Mouse (Mus musculus): ENCODE data around the gene Tex29. TPM values are rescaled to one million over a fixed set of nuclear protein-coding genes. Genes with fewer than 3 reads are reported as not detected.

Tex29 gene
- 0.27 and 0.38 TPM in 2 replicates for polyA plus RNA-seq (2015; fragmentation: Nextera tagmentation; extraction: Ambion mirVana)

- Histone ChIP-seq H3K9ac (ENCODE audit: low read depth, low read length) (no peak within 1 kb of the TSS), H3K4me3 (ENCODE audit: low read depth, low read length) (no peak within 1 kb of the TSS), H3K4me1 (replicated peaks; ENCODE audit: control insufficient read depth, insufficient read depth, low read length) (no peaks in the 10 kb centered on the region), H3K27me3 (replicated peaks; ENCODE audit: control insufficient read depth, insufficient read depth, low read length) (no peaks in the 10 kb centered on the region), H3K9me3 (ENCODE audit: control insufficient read depth) (no peaks in the 10 kb centered on the region), H3K36me3 (ENCODE audit: control insufficient read depth, insufficient read depth) (peaks cover under 1% of the 10 kb centered on the region), H3K27ac (ENCODE audit: low read depth, low read length) (no peak within 1 kb of the TSS), H3K4me2 (replicated peaks; ENCODE audit: low read depth) (no peak within 1 kb of the TSS)
- no peak for TF ChIP-seq CTCF (IDR thresholded peaks at IDR 0.05; ENCODE audit: low read depth)
- 84% methylated on average over 5 of the region's 5 CpGs for WGBS
- no peak for ATAC-seq
Observed at GRCm38 (mm10) chr8:11840174-11840573, at the start of gene Tex29. Tex29 (plus strand) TSS chr8:11840474.

- no peak overlapping the region for H3K4me3 ChIP-seq (ENCODE audit: low read depth, low read length)
- no peak overlapping the region for H3K9ac ChIP-seq (ENCODE audit: low read depth, low read length)
- no peak for TF ChIP-seq CTCF (IDR thresholded peaks at IDR 0.05; ENCODE audit: low read depth)
- H3K9me3 ChIP-seq (ENCODE audit: control insufficient read depth), result no peaks in the 10 kb centered on the region
- no peaks in the 10 kb centered on the region for H3K4me1 ChIP-seq (replicated peaks; ENCODE audit: control insufficient read depth, insufficient read depth, low read length)
- H3K36me3 ChIP-seq (ENCODE audit: control insufficient read depth, insufficient read depth), result peaks cover 48% of the 10 kb centered on the region
- no peak overlapping the region for H3K4me2 ChIP-seq (replicated peaks; ENCODE audit: low read depth)
- no peak for ATAC-seq
- no peak overlapping the region for H3K27ac ChIP-seq (ENCODE audit: low read depth, low read length)
- no peaks in the 10 kb centered on the region for H3K27me3 ChIP-seq (replicated peaks; ENCODE audit: control insufficient read depth, insufficient read depth, low read length)
Observed at GRCm38 (mm10) chr8:11794956-11795355, 45.3 kb upstream of the Tex29 start.

DNA sequence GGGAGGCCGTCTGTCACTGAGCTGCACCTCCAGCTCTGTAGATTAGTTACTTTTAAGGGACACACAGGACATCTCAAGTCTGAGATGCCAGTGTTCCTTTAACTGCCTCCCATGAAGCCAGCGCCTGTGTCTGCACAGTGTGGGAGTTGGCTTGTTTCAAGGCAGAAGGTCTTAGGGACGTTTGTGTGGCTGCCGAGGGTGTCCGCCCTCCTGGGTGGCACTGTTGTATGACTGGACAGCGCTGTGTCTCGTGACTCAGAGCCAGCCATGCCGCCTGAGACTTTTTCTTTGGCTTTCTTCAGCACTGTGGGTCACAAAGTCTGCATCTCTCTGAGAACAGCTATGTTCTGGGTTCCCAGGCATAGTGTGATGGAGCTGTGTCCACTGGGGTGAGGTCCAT, 43.1 kb upstream of the Tex29 start:
- 84% methylated on average over 8 of the region's 8 CpGs for WGBS
- ATAC-seq, result no peak

DNA sequence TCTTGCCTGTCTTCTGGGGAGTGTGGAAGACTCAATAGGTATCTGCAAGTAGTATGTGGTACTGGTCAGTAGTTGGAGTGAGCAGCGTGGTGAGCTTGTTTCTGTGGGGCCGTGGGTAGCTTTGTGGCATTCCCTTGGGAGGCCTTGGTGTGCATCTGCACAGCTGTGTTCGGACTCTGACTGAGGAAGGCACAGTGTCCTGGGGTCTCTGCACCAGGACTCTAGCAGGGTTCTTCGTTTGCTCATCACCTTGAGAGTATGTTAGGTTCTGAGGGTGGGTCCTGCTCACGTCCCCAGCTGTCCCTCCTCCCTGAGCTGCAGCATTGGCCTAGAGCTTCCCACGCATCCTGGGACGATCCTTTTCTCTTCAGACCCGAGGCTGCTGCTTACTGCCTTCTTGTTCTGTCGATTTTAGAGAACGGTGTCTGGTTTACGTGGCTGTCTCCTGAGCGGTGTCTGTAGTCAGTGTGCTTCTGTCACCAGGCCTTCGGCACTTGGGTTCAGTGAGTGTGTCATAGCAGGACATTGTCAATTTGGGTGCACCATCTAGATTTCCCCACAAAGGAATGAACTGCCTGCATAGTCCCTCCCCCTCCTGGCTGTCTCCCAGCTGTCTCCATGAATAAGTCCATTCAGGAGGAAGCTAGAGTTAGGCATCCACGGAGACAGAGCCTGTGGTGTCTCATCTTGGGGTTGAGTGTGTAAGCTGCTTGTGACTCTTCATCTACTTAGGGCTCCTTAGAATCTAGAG, 42.4 kb upstream of the Tex29 start:
- H3K4me1 ChIP-seq (replicated peaks; ENCODE audit: control insufficient read depth, insufficient read depth, low read length), result no peaks in the 10 kb centered on the region; the same call in 1 of the 2 replicates
- peaks cover 38% of the 10 kb centered on the region for H3K36me3 ChIP-seq (ENCODE audit: control insufficient read depth, insufficient read depth)
- H3K4me2 ChIP-seq (replicated peaks; ENCODE audit: low read depth), result no peak overlapping the region
- TF ChIP-seq CTCF (IDR thresholded peaks at IDR 0.05; ENCODE audit: low read depth), result no peak
- no peak overlapping the region for H3K4me3 ChIP-seq (ENCODE audit: low read depth, low read length)
- ATAC-seq, result no peak
- H3K9ac ChIP-seq (ENCODE audit: low read depth, low read length), result no peak overlapping the region
- WGBS, result 84% methylated on average over 14 of the region's 14 CpGs
- H3K27me3 ChIP-seq (replicated peaks; ENCODE audit: control insufficient read depth, insufficient read depth, low read length), result no peaks in the 10 kb centered on the region
- H3K9me3 ChIP-seq (ENCODE audit: control insufficient read depth), result no peaks in the 10 kb centered on the region
- H3K27ac ChIP-seq (ENCODE audit: low read depth, low read length), result no peak overlapping the region

More for the DNA sequence above, 43.1 kb upstream of the Tex29 start:
- Histone ChIP-seq H3K27me3 (replicated peaks; ENCODE audit: control insufficient read depth, insufficient read depth, low read length) (no peaks in the 10 kb centered on the region), H3K4me2 (replicated peaks; ENCODE audit: low read depth) (no peak overlapping the region), H3K36me3 (ENCODE audit: control insufficient read depth, insufficient read depth) (peaks cover 46% of the 10 kb centered on the region), H3K9ac (ENCODE audit: low read depth, low read length) (no peak overlapping the region), H3K4me3 (ENCODE audit: low read depth, low read length) (no peak overlapping the region), H3K4me1 (replicated peaks; ENCODE audit: control insufficient read depth, insufficient read depth, low read length) (no peaks in the 10 kb centered on the region; the same call in 1 of the 2 replicates), H3K9me3 (ENCODE audit: control insufficient read depth) (no peaks in the 10 kb centered on the region), H3K27ac (ENCODE audit: low read depth, low read length) (no peak overlapping the region)
- no peak for TF ChIP-seq CTCF (IDR thresholded peaks at IDR 0.05; ENCODE audit: low read depth)

- no peak overlapping the region for H3K27ac ChIP-seq (ENCODE audit: low read depth, low read length)
- H3K27me3 ChIP-seq (replicated peaks; ENCODE audit: control insufficient read depth, insufficient read depth, low read length), result no peaks in the 10 kb centered on the region
- no peaks in the 10 kb centered on the region; the same call in 1 of the 2 replicates for H3K4me1 ChIP-seq (replicated peaks; ENCODE audit: control insufficient read depth, insufficient read depth, low read length)
- H3K36me3 ChIP-seq (ENCODE audit: control insufficient read depth, insufficient read depth), result peaks cover 40% of the 10 kb centered on the region
- no peak overlapping the region for H3K4me3 ChIP-seq (ENCODE audit: low read depth, low read length)
- 86% methylated on average over 4 of the region's 4 CpGs for WGBS
- no peaks in the 10 kb centered on the region for H3K9me3 ChIP-seq (ENCODE audit: control insufficient read depth)
- no peak for TF ChIP-seq CTCF (IDR thresholded peaks at IDR 0.05; ENCODE audit: low read depth)
- ATAC-seq, result no peak
- no peak overlapping the region for H3K4me2 ChIP-seq (replicated peaks; ENCODE audit: low read depth)
- H3K9ac ChIP-seq (ENCODE audit: low read depth, low read length), result no peak overlapping the region
Observed at GRCm38 (mm10) chr8:11798480-11798867, 41.8 kb upstream of the Tex29 start.

DNA sequence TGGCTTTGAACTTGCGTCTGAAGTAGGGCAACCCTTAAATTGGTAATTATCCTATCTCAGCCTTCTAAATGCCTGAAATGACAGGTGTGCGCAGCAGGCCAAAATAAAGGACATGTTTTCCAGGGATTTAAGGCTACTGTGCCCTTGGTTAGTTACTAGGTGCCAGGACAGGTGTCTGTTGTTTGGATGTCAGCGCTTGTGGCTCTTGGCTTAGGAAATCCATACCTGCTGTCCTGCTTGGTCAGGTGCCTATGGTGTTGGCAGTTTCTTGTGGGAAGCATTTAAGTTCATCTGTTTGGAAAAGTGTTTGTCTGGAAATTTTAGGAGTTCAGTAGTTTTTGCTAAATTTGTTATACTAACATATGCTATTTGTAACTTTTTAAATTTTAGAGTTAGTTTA, 41.2 kb upstream of the Tex29 start:
- no peak for TF ChIP-seq CTCF (IDR thresholded peaks at IDR 0.05; ENCODE audit: low read depth)
- H3K27me3 ChIP-seq (replicated peaks; ENCODE audit: control insufficient read depth, insufficient read depth, low read length), result no peaks in the 10 kb centered on the region
- no peak for ATAC-seq
- H3K4me3 ChIP-seq (ENCODE audit: low read depth, low read length), result no peak overlapping the region
- no peaks in the 10 kb centered on the region; the same call in 1 of the 2 replicates for H3K4me1 ChIP-seq (replicated peaks; ENCODE audit: control insufficient read depth, insufficient read depth, low read length)
- no peak overlapping the region for H3K27ac ChIP-seq (ENCODE audit: low read depth, low read length)
- no peaks in the 10 kb centered on the region for H3K9me3 ChIP-seq (ENCODE audit: control insufficient read depth)
- H3K36me3 ChIP-seq (ENCODE audit: control insufficient read depth, insufficient read depth), result peaks cover 45% of the 10 kb centered on the region
- WGBS, result 96% methylated on average over 3 of the region's 3 CpGs
- H3K9ac ChIP-seq (ENCODE audit: low read depth, low read length), result no peak overlapping the region
- no peak overlapping the region for H3K4me2 ChIP-seq (replicated peaks; ENCODE audit: low read depth)
